Mouse (Mus musculus): ENCODE measurements around the gene Tmem125.

GRCm38 (mm10) chr4:118582629-118583028, 38.8 kb upstream of the Tmem125 start:
- no peak for TF ChIP-seq CTCF (IDR thresholded peaks at IDR 0.05; ENCODE audit: control insufficient read depth, insufficient read depth, insufficient read length)
- no peak for TF ChIP-seq CEBPB (IDR thresholded peaks at IDR 0.05; ENCODE audit: low read depth)
- TF ChIP-seq MAX (IDR thresholded peaks at IDR 0.05), result no peak
- no peak for TF ChIP-seq MYOD1 (IDR thresholded peaks at IDR 0.05; ENCODE audit: control insufficient read depth, insufficient read length, low read depth)
- TF ChIP-seq FOSL1 (IDR thresholded peaks at IDR 0.05; ENCODE audit: insufficient read depth, low read length, poor library complexity, severe bottlenecking), result no peak

All from C2C12 (cell line).